Mouse (Mus musculus) Patski (cell line): ENCODE data around the gene Gm11444. TPM values are rescaled to one million over a fixed set of nuclear protein-coding genes. Genes with fewer than 3 reads are reported as not detected.

ENCODE experiments used
- ATAC-seq: fragments of 100-300 bp; one replicate; pipeline ENCODE4 v1.8.0; 2021
- CTCF ChIA-PET: fragments of 350-600 bp; sonication (Branson Sonifier 250); formaldehyde crosslinking; loops from one replicate; lab custom pipeline; 2022; ENCODE audit warnings: inconsistent platforms; lab: Charles Lee
- POLR2A ChIA-PET: fragments of 350-600 bp; sonication (Branson Sonifier 250); formaldehyde crosslinking; loops from one replicate; lab custom pipeline; 2022; ENCODE audit warnings: antibody characterized with exemption, inconsistent platforms; lab: Charles Lee
- DNase-seq: peaks from one replicate; pipeline ENCODE4 v3.0.0-alpha.2; 2011; ENCODE audit warnings: low read depth, low spot score
- H3K27me3 ChIP-seq: fragments of 371-371 bp; one replicate; pipeline ENCODE4 v1.5.1; 2021
- CTCF ChIP-seq: fragments of 100-300 bp; IDR thresholded peaks from one replicate; pipeline ENCODE4 v1.5.1; 2021
- in situ Hi-C: fragments of 300-500 bp; cut with MboI; formaldehyde crosslinking; loops from 3 replicates; pipeline ENCODE4 v1.11.1; 2018; ENCODE audit warnings: low pct_unique_long_range_greater_than_20kb, mixed read lengths
- polyA plus RNA-seq: library from polyadenylated mRNA; unstranded; gene quantifications from one replicate; pipeline ENCODE4 v1.2.3, GENCODE M21; 2021

Gm11444 gene
- polyA plus RNA-seq, 1 experiment from 2014 or later: not detected

GRCm38 (mm10) chr11:85836523-85837290 lies 13.4 kb downstream of the Gm11444 start:
- ChIA-PET CTCF (no interaction called here), POLR2A (no interaction called here)
- TF ChIP-seq CTCF: no peak
- ATAC-seq (no peak), DNase-seq (no peak)
- H3K27me3 ChIP-seq: no peaks in the 10 kb centered on the region
- in situ Hi-C loops: loop anchor here (5.0 kb wide), 1 partner anchor 454 kb away; no protein-coding TSS in a partner anchor

DNA sequence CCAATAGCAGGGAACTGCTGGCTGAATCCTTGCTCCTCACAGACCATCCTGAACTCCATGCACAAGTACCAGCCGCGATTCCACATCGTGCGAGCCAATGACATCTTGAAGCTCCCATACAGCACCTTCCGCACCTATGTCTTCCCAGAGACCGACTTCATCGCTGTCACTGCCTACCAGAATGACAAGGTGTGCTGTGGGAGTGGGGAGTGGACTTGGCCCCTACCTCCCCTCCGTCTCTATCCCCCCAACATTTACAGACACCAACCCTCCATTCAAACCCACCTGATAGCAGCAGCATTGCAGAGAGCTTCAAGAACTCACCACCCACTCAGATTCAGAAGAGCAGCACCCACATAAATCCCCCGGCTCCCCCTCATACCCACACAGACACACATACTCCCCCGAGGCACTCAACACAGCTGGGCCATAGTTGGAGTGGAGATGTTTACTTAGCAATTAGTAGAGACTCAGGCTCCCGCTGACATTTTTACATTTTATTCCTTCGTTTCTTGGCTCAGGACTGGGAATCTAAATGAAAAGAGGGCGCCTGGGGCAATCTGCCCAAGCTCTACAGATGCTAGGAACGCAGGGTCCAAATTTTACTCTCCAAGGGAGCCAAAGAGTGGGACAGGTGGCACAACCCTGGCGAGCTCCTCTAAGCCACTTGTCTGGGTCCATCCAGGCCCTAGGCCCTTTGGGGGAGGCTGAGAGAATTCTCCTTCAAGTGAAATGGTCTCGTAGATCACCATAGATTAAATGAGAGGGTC lies 14.2 kb downstream of the Gm11444 start:
- ChIA-PET CTCF (no interaction called here), POLR2A (interaction anchor here (1.1 kb wide), 1 partner anchor 10 kb away, joined by 3 read pairs; no protein-coding TSS in a partner anchor)
- DNase-seq (no peak), ATAC-seq (no peak)
- in situ Hi-C loops: loop anchor here (5.0 kb wide), 1 partner anchor 454 kb away; no protein-coding TSS in a partner anchor
- no peaks in the 10 kb centered on the region for H3K27me3 ChIP-seq
- no peak for TF ChIP-seq CTCF

GRCm38 (mm10) chr11:85835001-85835752 lies 15.0 kb downstream of the Gm11444 start:
- CTCF ChIA-PET: no interaction called here
- POLR2A ChIA-PET: interaction anchor here (1.1 kb wide), 1 partner anchor 10 kb away, joined by 3 read pairs; no protein-coding TSS in a partner anchor

DNA sequence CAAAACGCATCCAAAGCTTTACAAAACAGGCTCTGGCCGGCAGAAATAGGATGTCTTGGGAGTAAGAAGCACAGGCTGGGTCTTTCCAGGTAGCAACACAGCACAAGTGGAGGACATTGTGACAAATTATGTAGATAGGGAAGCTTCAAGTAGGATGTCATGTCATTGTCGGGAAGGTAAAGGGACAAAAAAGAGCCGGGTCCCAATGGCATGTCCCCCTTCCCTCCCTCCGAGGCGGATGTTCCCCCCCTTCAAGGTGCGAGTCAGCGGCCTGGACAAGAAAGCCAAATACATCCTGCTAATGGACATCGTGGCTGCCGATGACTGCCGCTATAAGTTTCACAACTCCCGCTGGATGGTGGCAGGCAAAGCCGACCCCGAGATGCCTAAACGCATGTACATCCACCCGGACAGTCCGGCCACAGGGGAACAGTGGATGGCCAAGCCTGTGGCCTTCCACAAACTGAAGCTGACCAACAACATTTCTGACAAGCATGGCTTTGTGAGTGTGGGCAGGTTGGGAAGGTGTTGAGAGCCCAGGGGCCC lies 15.7 kb downstream of the Gm11444 start:
- ChIA-PET POLR2A (interaction anchor here (0.7 kb wide), 1 partner anchor 373 kb away, joined by 3 read pairs; no protein-coding TSS in a partner anchor), CTCF (no interaction called here)
- no peak for TF ChIP-seq CTCF
- in situ Hi-C loops: no loop called here
- DNase-seq: no peak
- H3K27me3 ChIP-seq: no peaks in the 10 kb centered on the region
- ATAC-seq: no peak

More at GRCm38 (mm10) chr11:85835001-85835752, 15.0 kb downstream of the Gm11444 start:
- DNase-seq: no peak
- TF ChIP-seq CTCF: no peak
- in situ Hi-C loops: loop anchor here (5.0 kb wide), 1 partner anchor 453 kb away; no protein-coding TSS in a partner anchor
- ATAC-seq: no peak
- no peaks in the 10 kb centered on the region for H3K27me3 ChIP-seq

DNA sequence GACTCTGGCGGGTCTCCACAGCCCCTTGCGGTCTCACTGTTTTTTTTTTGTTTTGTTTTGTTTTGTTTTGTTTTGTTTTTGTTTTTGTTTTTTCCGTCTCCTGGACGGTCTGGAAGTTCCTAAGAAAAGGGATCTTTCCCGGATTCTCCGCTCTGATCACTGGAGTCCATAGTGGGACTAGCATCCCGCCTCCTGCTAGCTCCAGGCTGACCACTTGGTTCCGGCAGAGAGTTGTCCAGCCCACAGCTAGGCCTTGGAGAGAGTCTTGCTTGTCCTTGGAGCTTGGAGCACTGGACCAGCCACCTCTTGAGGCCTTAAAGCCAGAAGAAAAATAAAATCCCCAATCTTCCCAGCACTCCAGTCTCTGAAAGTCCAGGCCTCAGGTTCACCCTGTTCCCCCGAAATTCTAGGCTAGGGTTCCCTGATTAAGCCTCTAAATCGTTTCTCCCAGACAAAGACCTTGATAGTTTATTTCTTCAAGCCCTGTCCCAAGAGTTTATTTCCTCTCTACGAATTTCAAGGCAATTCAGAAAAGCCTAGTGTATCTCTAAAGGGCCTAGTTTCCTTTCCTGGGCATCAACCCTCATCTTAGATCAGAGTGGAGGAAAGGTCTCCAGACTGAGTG lies 16.3 kb downstream of the Gm11444 start:
- ChIA-PET CTCF (no interaction called here), POLR2A (interaction anchor here (0.7 kb wide), 1 partner anchor 373 kb away, joined by 3 read pairs; no protein-coding TSS in a partner anchor)
- TF ChIP-seq CTCF: no peak
- no peaks in the 10 kb centered on the region for H3K27me3 ChIP-seq
- no peak for DNase-seq
- in situ Hi-C loops: no loop called here
- no peak for ATAC-seq

DNA sequence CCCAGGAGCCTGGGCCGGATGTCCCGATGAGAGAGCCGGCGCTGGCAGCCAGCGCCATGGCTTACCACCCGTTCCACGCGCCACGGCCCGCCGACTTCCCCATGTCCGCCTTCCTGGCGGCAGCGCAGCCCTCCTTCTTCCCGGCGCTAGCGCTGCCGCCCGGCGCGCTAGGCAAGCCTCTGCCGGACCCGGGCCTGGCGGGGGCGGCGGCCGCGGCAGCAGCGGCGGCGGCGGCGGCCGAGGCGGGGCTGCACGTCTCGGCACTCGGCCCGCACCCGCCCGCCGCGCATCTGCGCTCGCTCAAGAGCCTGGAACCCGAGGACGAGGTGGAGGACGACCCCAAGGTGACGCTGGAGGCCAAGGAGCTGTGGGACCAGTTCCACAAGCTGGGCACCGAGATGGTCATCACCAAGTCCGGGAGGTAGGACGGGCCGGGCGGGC lies 17.0 kb downstream of the Gm11444 start:
- H3K27me3 ChIP-seq: no peaks in the 10 kb centered on the region
- ChIA-PET CTCF (no interaction called here), POLR2A (no interaction called here)
- DNase-seq (no peak), ATAC-seq (peak; percentile 28)
- in situ Hi-C loops: no loop called here
- no peak for TF ChIP-seq CTCF

- ATAC-seq: peak; percentile 38
- POLR2A ChIA-PET: no interaction called here
- DNase-seq: no peak
- in situ Hi-C loops: no loop called here
- CTCF ChIA-PET: no interaction called here
- H3K27me3 ChIP-seq: no peaks in the 10 kb centered on the region
- TF ChIP-seq CTCF: no peak
Measured at GRCm38 (mm10) chr11:85832231-85832924, 17.8 kb downstream of the Gm11444 start, which contains the start of gene Tbx2. Tbx2 (plus strand) TSS chr11:85832551.

- ATAC-seq: no peak
- no peak for TF ChIP-seq CTCF
- in situ Hi-C loops: no loop called here
- no peaks in the 10 kb centered on the region for H3K27me3 ChIP-seq
- CTCF ChIA-PET: no interaction called here
- DNase-seq: no peak
- POLR2A ChIA-PET: interaction anchor here (0.7 kb wide), 1 partner anchor 45 kb away, joined by 6 read pairs; no protein-coding TSS in a partner anchor
Measured at GRCm38 (mm10) chr11:85831656-85832230, 18.4 kb downstream of the Gm11444 start.
